Mouse (Mus musculus) spleen, postnatal 10 days (tissue): ENCODE data around the gene Ccser1.
"Not testable (repeated sequence)": the region's sequence is repeated elsewhere in the genome, so short reads cannot be mapped to it uniquely, and the experiment has no call there.

Experiments
- DNase-seq, 2 experiments: peaks; one replicate each; pipeline ENCODE4 v3.0.0; 2021 to 2022; ENCODE audit warnings: low spot score in 2 of 2

Ccser1 gene

GRCm38 (mm10) chr6:62014374-62014773 is 834.2 kb downstream of the Ccser1 start:
- DNase-seq: no peak

DNA sequence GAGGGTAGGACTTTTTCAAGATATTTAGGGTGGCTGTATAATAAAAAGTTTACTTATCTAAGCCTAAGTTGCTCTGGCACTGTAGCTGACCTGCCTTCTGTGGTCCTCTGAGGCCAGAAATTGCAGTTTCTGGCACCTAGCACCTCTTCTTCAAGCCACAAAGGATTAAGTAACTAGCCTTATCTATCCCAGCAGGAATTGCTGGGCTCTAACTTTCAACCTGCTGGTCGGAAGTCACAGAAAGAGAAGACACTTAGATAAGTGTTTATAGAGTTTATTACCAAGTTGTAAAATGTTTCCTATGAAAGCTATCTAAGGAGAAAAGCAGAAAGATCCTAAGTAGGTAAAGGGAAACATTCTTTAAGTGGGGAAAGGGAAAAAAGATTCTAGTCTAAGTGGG is 864.3 kb downstream of the Ccser1 start:
- DNase-seq: no peak

DNA sequence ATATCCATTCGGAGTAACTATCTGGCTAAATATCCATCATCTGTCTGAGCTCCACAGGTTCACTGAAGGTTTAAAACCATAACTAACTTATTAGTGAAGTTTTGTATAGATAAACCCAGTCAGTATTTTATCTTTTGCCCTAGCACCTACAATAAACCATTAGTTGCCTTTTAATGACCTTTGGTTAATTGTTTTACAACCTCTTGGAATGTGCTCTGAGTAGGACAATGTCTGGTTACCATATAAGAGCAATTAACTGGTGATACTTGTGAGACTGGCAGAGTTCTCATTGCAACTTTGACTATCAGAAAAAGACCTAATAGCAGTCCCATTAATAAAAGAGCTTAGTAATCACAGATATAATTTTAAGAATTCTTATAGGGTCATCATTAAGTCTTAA is 864.9 kb downstream of the Ccser1 start:
- not testable (repeated sequence) for DNase-seq

DNA sequence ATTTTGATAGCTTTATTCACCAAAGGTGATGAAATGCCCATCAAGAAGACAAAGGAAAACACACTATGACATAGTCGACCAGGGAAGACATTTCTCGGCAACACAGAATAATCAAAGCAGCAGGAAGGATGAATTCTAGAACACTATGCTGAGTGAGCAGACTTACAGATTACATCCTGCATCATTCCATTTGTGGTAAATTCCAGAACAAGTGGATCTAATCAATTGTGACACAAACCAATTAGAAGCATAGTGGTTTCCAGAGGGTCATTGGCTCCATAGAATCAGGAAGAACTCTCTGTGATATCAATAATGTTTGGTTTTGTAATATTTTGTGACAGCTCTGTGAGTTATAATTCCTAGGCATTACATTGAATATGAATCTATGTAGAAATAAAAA is 875.2 kb downstream of the Ccser1 start:
- no peak for DNase-seq

GRCm38 (mm10) chr6:62066363-62067023 is 886.4 kb downstream of the Ccser1 start:
- no peak for DNase-seq

GRCm38 (mm10) chr6:62067024-62067380 is 886.9 kb downstream of the Ccser1 start:
- no peak for DNase-seq

DNA sequence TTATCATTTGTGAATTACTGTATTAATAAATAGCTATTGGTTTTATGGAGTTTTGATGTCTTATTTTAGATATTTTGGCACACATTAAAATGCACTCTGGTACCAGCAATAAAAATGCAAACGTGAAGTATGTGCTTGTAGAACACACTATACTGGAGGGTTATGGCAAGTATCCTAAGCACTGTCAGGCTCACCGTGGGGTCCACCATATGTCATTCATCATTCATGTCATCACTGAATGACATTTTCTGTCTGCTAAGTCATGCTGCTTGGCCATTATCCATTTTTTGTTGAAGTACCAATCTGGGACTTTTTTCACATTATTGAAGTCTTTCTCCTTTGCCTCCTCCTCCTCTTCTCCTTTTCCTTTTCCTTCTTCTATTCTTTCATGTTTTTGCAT is 925.3 kb downstream of the Ccser1 start:
- no peak for DNase-seq

DNA sequence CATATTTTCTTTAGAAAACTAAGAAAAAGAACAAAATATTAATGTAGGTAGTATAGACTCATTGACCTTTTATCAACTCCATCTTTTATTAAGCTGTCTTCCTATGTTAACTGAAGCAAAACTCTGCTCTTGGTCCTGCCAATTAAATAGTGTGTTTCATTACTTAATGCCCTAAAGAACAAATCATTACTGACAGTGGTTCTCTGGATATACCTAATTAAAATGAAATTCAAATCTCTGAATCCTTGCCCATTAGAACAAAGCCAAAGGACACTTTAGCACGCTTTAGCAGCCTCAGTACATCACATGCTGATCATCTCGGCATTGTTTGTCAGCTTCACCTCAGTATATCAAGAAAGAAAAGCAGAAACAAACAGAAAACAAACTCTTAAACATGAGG is 952.4 kb downstream of the Ccser1 start:
- no peak for DNase-seq

GRCm38 (mm10) chr6:62160320-62160719 is 980.2 kb downstream of the Ccser1 start:
- no peak for DNase-seq

DNA sequence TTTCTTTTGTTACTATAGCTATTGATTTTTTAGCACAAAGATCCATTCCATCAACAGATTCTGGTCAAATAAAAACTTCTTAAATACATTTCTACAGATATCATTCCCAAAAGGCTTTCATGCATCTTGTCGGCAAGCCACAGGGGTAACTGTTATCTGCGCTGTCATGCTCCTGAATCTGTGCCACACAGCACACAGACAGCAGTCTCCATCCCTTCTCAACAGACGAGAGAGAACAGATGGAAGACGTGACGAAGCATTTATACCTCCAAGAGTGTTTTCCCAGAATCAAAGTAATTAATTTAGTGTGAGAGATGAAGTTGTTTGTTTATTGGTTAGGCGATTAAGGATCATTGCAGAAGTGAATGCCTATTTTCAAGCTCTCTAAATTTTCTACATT is 982.5 kb downstream of the Ccser1 start:
- no peak for DNase-seq

DNA sequence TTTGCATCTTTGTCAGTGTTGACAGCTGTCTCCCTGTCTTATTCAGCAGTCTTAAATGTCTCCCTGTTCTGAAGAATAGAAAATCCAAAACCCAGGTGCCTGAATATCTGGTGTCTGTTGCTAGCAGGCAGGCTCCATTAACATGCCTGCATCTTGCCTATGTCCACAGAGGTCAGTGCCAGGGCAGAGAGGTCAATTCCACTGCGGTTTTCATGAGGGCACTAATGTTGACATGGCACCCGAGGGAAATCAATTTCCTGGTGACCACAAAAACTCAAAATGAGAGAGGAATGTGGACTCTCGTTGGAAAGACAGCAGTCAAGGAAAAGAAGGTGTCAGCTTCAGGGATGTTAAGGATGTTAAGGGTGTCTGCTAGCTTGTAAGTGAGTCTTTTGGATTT is 983.7 kb downstream of the Ccser1 start:
- DNase-seq: no peak

DNA sequence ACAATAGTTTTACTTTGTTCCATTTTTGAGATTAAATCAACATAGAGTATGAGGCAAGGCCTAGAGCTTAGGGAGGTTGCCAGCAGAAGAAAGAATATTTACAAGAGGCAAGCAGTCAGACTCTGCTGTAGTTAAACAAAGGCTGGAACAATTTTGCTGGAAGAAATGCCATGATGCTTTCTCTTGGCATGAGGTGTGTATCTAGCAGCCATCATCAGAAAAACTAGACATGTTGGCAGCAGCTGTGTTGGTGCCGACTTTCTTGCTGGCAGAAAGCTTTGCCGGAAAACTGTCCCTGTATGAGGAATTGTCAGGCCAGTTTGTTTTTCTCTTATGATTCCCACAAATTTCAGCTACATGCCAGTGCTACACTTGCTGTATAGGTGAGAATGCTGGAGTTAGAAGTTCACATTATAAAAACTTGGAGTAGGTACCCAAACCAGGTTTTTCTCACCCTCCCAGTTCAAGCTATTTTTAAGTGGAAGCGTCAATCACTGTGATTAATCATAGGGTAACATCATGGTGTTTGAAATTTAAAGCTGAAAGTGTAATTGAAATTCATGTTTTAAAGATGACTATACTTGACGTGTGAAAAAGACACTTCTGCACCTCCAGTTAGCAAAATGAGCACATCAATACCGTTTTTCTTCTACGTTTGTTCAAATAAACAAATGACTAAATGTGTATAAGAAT is 1016.5 kb downstream of the Ccser1 start:
- no peak for DNase-seq

DNA sequence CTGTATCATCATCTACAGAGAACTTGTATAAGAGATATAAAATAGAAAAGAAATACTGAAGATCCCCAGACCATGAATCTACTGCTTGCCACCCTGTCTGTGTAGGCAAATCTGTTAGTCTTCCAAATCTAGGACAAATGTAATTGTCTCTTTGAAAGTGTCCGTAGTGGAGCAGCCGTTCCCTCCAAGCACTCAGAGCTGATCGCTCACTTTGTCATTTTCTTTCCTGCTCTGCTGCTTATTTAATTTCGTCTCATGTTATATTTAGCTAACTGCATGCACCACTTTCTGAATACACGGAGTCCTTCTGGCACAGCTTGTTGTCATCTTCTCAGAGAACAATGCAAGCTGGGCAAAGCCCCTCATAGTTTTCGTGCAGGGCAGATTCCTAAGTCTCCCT is 1018.6 kb downstream of the Ccser1 start:
- no peak for DNase-seq

- no peak for DNase-seq
Observed at GRCm38 (mm10) chr6:62205013-62205412, 1024.9 kb downstream of the Ccser1 start.

GRCm38 (mm10) chr6:62221856-62222255 is 1041.7 kb downstream of the Ccser1 start:
- no peak for DNase-seq

GRCm38 (mm10) chr6:62263899-62264298 is 1083.8 kb downstream of the Ccser1 start:
- DNase-seq: no peak

DNA sequence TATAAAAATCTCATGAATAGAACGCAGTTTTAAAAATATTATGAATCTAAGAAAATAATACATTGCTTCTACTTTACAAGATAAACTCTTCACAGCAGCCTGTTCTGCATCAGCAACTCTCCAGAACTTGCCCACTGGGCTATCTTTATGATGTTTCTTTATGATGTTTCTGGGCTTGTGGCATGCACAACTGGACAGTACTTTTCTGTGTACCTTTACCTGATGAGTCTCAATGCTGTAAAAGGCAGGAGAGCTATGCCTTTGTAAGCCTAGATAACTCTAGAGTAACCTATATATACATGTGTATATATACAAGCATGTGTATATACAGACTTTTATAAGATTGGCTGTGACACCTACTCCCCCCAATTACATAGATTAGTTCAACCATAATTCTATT is 1084.4 kb downstream of the Ccser1 start:
- no peak for DNase-seq

DNA sequence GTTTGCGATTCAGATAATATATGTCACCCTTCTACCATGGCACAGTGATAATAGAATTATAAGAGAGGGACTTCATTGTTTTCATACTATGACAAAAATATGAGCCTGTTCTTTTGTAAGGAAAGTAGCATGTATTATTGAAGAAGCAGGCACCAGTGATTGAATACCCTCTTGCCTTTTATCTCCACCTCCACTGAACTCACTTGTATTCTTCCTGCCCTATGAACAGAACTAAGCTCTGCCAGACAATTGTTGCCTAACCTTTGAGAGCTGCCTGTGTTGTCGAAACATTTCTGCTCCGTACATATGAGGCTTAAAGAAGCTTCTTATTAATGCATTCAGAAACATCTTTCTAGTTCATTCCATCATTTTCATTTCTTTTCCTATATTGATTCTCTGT is 1101.1 kb downstream of the Ccser1 start:
- no peak for DNase-seq

- no peak for DNase-seq
Observed at GRCm38 (mm10) chr6:62301576-62302312, 1121.6 kb downstream of the Ccser1 start.

DNA sequence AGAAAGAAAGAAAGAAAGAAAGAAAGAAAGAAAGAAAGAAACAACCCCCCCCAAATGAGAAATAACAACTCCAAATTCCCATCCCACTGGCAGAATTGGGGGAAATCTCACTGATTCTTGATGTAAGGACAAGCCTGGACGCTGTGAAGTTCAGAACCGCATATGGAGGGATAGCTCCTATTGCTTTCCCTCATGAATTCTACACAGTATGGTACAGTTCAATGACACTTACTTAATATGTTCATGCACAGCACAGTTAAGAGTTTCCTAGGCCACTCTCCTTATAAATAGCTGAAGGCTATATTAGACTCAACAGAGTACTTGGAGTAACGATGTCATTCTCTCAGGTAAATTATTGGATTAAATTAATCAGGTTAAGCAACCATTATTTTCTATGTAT is 1138.5 kb downstream of the Ccser1 start:
- no peak for DNase-seq

GRCm38 (mm10) chr6:62340319-62340718 is 1160.2 kb downstream of the Ccser1 start:
- no peak for DNase-seq

GRCm38 (mm10) chr6:62367802-62368201 is 1187.7 kb downstream of the Ccser1 start:
- DNase-seq: no peak
